Mouse (Mus musculus) CH12.LX (cell line): ENCODE data around the gene Ly6g6c. TPM values are rescaled to one million over a fixed set of nuclear protein-coding genes. Genes with fewer than 3 reads are reported as not detected.

Source experiments
- DNase-seq: peaks from one replicate; pipeline ENCODE4 v3.0.0-alpha.2; 2013; ENCODE audit errors: extremely low read depth
- H3K27ac ChIP-seq: 2 replicates; pipeline ENCODE4 v1.5.1; 2012; ENCODE audit warnings: low read depth, mild to moderate bottlenecking, control low read depth, moderate library complexity; ENCODE audit not compliant: insufficient read depth
- H3K27me3 ChIP-seq: replicated peaks from 2 replicates; pipeline ENCODE3; 2012; ENCODE audit warnings: inconsistent platforms
- H3K36me3 ChIP-seq, 2 experiments: replicated peaks in 1 of 2; 2 replicates each; pipeline versions ENCODE3 to v1.6.1; 2012; ENCODE audit warnings: inconsistent platforms in 1 of 2, low read length in 1 of 2, mild to moderate bottlenecking in 1 of 2, mixed read lengths in 1 of 2, moderate library complexity in 1 of 2; ENCODE audit not compliant: control insufficient read depth in 1 of 2, insufficient read depth in 1 of 2
- H3K4me1 ChIP-seq, 2 experiments: 2 replicates each; pipeline ENCODE4 v1.6.1; 2012; ENCODE audit warnings: inconsistent platforms in 1 of 2, moderate library complexity in 1 of 2; ENCODE audit not compliant: insufficient read depth in 2 of 2, control insufficient read depth in 1 of 2
- H3K4me2 ChIP-seq: 2 replicates; pipeline ENCODE4 v1.6.1; 2012; ENCODE audit warnings: low read depth, mild to moderate bottlenecking, control low read depth; ENCODE audit not compliant: poor library complexity, insufficient read depth, severe bottlenecking
- H3K4me3 ChIP-seq, 3 experiments: fragments of 150-350 bp in 1 of 3; sonication (generic) in 1 of 3; replicated peaks in 1 of 3; 2 replicates each; pipeline versions ENCODE3 to v1.5.1; 2011 to 2012; ENCODE audit warnings: low read depth in 2 of 3, low read length in 2 of 3, mild to moderate bottlenecking in 2 of 3, moderate library complexity in 2 of 3, control low read depth in 1 of 3, improper control_type of control experiment in 1 of 3, inconsistent platforms in 1 of 3, mixed read lengths in 1 of 3; ENCODE audit not compliant: poor library complexity in 1 of 3
- H3K79me2 ChIP-seq: replicated peaks from 2 replicates; pipeline ENCODE4 v1.6.1; 2012; ENCODE audit warnings: mild to moderate bottlenecking, moderate library complexity; ENCODE audit not compliant: control insufficient read depth, poor library complexity, insufficient read depth, severe bottlenecking; ENCODE audit errors: extremely low read depth
- H3K9ac ChIP-seq: 2 replicates; pipeline ENCODE4 v1.6.1; 2012; ENCODE audit warnings: low read depth, mild to moderate bottlenecking, control low read depth, moderate library complexity; ENCODE audit not compliant: insufficient read depth
- H3K9me3 ChIP-seq: replicated peaks from 2 replicates; pipeline ENCODE3; 2012; ENCODE audit warnings: low read length, inconsistent platforms, mixed read lengths
- BHLHE40 ChIP-seq: IDR thresholded peaks from 2 replicates; pipeline ENCODE4 v1.6.1; 2011; ENCODE audit warnings: mild to moderate bottlenecking, low read depth, low read length, improper control_type of control experiment
- CHD1 ChIP-seq: IDR thresholded peaks from 2 replicates; pipeline ENCODE4 v1.6.1; 2012; ENCODE audit warnings: low read depth, low read length, improper control_type of control experiment, inconsistent platforms
- CTCF ChIP-seq, 2 experiments: IDR thresholded peaks in 1 of 2; conservative IDR thresholded peaks in 1 of 2; 2 replicates each; pipeline ENCODE4 v1.5.1; 2011 to 2012; ENCODE audit warnings: low read depth in 2 of 2, low read length in 2 of 2, improper control_type of control experiment in 1 of 2, inconsistent platforms in 1 of 2, mild to moderate bottlenecking in 1 of 2, moderate library complexity in 1 of 2
- ELF1 ChIP-seq: IDR thresholded peaks from 2 replicates; pipeline ENCODE4 v1.6.1; 2014; ENCODE audit warnings: low read depth, mild to moderate bottlenecking, inconsistent platforms, low read length, improper control_type of control experiment
- EP300 ChIP-seq: IDR thresholded peaks from 2 replicates; pipeline ENCODE4 v1.6.1; 2011; ENCODE audit warnings: low read length, improper control_type of control experiment
- GABPA ChIP-seq: IDR thresholded peaks from 2 replicates; pipeline ENCODE4 v1.6.1; 2012; ENCODE audit warnings: low read depth, low read length, improper control_type of control experiment, inconsistent platforms; ENCODE audit not compliant: insufficient replicate concordance
- HCFC1 ChIP-seq: IDR thresholded peaks from 2 replicates; pipeline ENCODE4 v1.6.1; 2012; ENCODE audit warnings: low read depth, mild to moderate bottlenecking, inconsistent platforms, low read length, improper control_type of control experiment
- IRF4 ChIP-seq: IDR thresholded peaks from 2 replicates; pipeline ENCODE4 v1.6.1; 2014; ENCODE audit warnings: low read depth, mild to moderate bottlenecking, inconsistent platforms, low read length, improper control_type of control experiment
- JUN ChIP-seq: IDR thresholded peaks from 2 replicates; pipeline ENCODE4 v1.6.1; 2011; ENCODE audit warnings: low read depth, mild to moderate bottlenecking, low read length, improper control_type of control experiment, moderate library complexity; ENCODE audit not compliant: insufficient read depth
- JUND ChIP-seq: conservative IDR thresholded peaks from 2 replicates; pipeline ENCODE4 v1.6.1; 2011; ENCODE audit warnings: low read depth, low read length, improper control_type of control experiment
- MAFK ChIP-seq: IDR thresholded peaks from 2 replicates; pipeline ENCODE4 v1.6.1; 2011; ENCODE audit warnings: low read length, improper control_type of control experiment; ENCODE audit not compliant: insufficient replicate concordance
- MAX ChIP-seq: IDR thresholded peaks from 2 replicates; pipeline ENCODE4 v1.6.1; 2011; ENCODE audit warnings: low read length, improper control_type of control experiment
- MAZ ChIP-seq: IDR thresholded peaks from 2 replicates; pipeline ENCODE4 v1.6.1; 2012; ENCODE audit warnings: low read depth, mild to moderate bottlenecking, inconsistent platforms, low read length, improper control_type of control experiment, moderate library complexity
- MEF2A ChIP-seq: IDR thresholded peaks from 2 replicates; pipeline ENCODE4 v1.6.1; 2014; ENCODE audit warnings: low read depth, mild to moderate bottlenecking, inconsistent platforms, low read length, improper control_type of control experiment, borderline replicate concordance
- MXI1 ChIP-seq: IDR thresholded peaks from 2 replicates; pipeline ENCODE4 v1.6.1; 2011; ENCODE audit warnings: mild to moderate bottlenecking, low read depth, low read length, improper control_type of control experiment
- NELFE ChIP-seq: IDR thresholded peaks from 2 replicates; pipeline ENCODE4 v1.6.1; 2011; ENCODE audit warnings: low read depth, low read length, improper control_type of control experiment
- POLR2AphosphoS2 ChIP-seq: IDR thresholded peaks from 2 replicates; pipeline ENCODE4 v1.6.1; 2011; ENCODE audit warnings: low read depth, low read length, improper control_type of control experiment
- TBP ChIP-seq: conservative IDR thresholded peaks from 2 replicates; pipeline ENCODE4 v1.6.1; 2011; ENCODE audit warnings: low read depth, low read length, improper control_type of control experiment
- USF1 ChIP-seq: IDR thresholded peaks from 2 replicates; pipeline ENCODE4 v1.6.1; 2014; ENCODE audit warnings: low read depth, mild to moderate bottlenecking, inconsistent platforms, low read length, improper control_type of control experiment
- ZKSCAN1 ChIP-seq: IDR thresholded peaks from 2 replicates; pipeline ENCODE4 v1.6.1; 2012; ENCODE audit warnings: low read depth, inconsistent platforms, low read length, improper control_type of control experiment, borderline replicate concordance
- ZMIZ1 ChIP-seq: IDR thresholded peaks from 2 replicates; pipeline ENCODE4 v1.6.1; 2012; ENCODE audit warnings: low read depth, mild to moderate bottlenecking, inconsistent platforms, low read length, improper control_type of control experiment
- dilution Hi-C: fragments of 300-500 bp; cut with MboI; formaldehyde crosslinking; loops from 2 replicates; pipeline ENCODE4 v1.14.3; 2020; ENCODE audit warnings: low sequenced_read_pairs; ENCODE audit not compliant: extremely low pct_unique_long_range_greater_than_20kb, extremely low pct_ligation_motif_present
- in situ Hi-C: fragments of 300-500 bp; cut with MboI; formaldehyde crosslinking; loops from 3 replicates; pipeline ENCODE4 v1.14.3; 2019; ENCODE audit warnings: low sequenced_read_pairs, low pct_ligation_motif_present, low pct_unique_long_range_greater_than_20kb, mixed read lengths
- polyA plus RNA-seq: library from polyadenylated mRNA; unstranded; fragments of >175 nt; gene quantifications from 2 replicates; pipeline ENCODE4 v1.2.1, GENCODE M21; 2012; ENCODE audit warnings: low read depth; ENCODE audit not compliant: insufficient read length
- total RNA-seq, 2 experiments: library from RNA; depleted of rRNA; stranded (reverse); fragments of 300-350 nt in 1 of 2; fragments of >200 nt in 1 of 2; gene quantifications; 2 replicates each; pipeline ENCODE4 v1.2.3; 2012 to 2014

Ly6g6c gene
- total and polyA plus RNA-seq, 3 experiments, result 0.30 TPM; not detected in 2

DNA sequence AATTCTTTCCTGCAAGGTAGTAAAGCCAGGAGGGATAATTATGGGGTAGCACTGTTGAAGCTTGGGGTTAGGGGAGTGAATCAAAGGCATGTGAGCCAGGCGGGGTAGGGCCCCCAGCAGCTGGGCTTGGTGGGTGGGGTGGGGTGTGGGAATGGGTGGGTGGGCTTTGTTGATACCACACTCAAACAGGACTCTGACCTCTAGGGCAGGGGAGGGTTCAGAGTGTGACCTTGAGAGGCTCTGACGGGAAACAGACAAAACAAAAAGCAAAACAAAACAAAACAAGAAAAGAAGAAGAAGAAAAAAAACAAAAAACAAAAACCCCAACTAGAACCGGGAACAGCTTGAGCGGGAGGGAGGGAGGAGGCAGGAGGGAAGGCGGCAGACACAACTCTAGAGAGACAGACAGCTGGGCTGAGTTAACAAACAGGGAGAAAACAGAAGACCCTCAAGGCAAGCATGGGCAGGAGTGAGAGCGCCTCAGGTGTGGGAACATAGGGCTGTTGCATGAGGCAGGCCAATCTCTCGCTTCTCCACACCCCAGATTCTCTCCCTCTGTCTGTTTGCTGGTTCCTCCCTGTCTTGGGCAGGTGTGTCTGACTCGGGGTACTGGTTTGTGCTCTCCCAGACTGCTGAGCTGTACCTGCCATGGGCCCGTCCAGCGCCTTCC lies 11.5 kb downstream of the Ly6g6c start, which contains the start of gene Ly6g6e:
Ly6g6e (plus strand) TSS at position 396 of the 670 bp plus-strand sequence.
- Histone ChIP-seq H3K79me2 (no peaks in the 10 kb centered on the region), H3K9me3 (no peaks in the 10 kb centered on the region), H3K27ac (no peak within 1 kb of the TSS), H3K4me1 (peaks cover 14 to 20% of the 10 kb centered on the region in 2 experiments), H3K27me3 (no peaks in the 10 kb centered on the region), H3K9ac (no peak within 1 kb of the TSS)
- DNase-seq, result no peak
- TF ChIP-seq HCFC1, result no peak
- no peak for TF ChIP-seq GABPA
- no peak for TF ChIP-seq CHD1
- no peak for TF ChIP-seq IRF4
- TF ChIP-seq ZMIZ1, result no peak
- no peak for TF ChIP-seq TBP
- no peak for TF ChIP-seq CTCF (conservative IDR thresholded peaks at IDR 0.05 in 1 of 2, IDR thresholded peaks at IDR 0.05 in 1 of 2; ENCODE audit: low read depth in 2 of 2, low read length in 2 of 2)
- TF ChIP-seq ZKSCAN1, result no peak
- TF ChIP-seq, all 38 proteins: peak for 0
- no peak within 1 kb of the TSS for H3K4me3 ChIP-seq
- in situ Hi-C loops, result no loop called here
- no peaks in the 10 kb centered on the region for H3K36me3 ChIP-seq
- dilution Hi-C loops, result no loop called here
- no peak within 1 kb of the TSS for H3K4me2 ChIP-seq

DNA sequence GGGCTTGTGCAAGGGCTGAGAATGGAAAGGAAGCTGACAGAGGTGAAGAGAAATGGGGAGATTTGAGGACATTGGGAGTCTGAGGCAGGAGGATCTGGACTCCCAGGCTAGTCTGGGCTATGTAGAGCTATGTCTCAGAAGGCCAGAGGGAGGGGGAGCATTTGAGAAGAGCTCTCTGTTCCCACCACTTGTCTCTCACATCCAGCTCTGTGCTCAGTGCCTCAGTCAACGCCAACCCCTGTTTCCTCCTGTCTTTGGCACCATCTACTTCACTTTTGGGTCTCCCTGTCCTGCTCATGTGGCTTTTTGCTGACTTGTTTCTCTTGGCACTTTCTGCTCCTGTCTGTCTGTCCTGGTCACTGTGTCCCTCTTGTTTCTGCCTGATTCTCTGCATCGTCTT lies 12.1 kb downstream of the Ly6g6c start:
- TF ChIP-seq JUND (no peak), MAZ (no peak), MAFK (no peak), GABPA (no peak), BHLHE40 (no peak), JUN (no peak), POLR2AphosphoS2 (no peak), ZMIZ1 (no peak), ELF1 (no peak), CHD1 (no peak), MEF2A (no peak), EP300 (no peak), MXI1 (no peak), MAX (no peak), NELFE (no peak), USF1 (no peak)
- H3K4me2 ChIP-seq, result no peak overlapping the region
- no peak overlapping the region for H3K4me3 ChIP-seq
- DNase-seq, result no peak
- in situ Hi-C loops (no loop called here), dilution Hi-C loops (no loop called here)
- no peak overlapping the region for H3K9ac ChIP-seq
- H3K4me1 ChIP-seq, result peaks cover 14 to 22% of the 10 kb centered on the region in 2 experiments
- H3K9me3 ChIP-seq, result no peaks in the 10 kb centered on the region
- no peak overlapping the region for H3K27ac ChIP-seq
- no peaks in the 10 kb centered on the region for H3K36me3 ChIP-seq
- H3K79me2 ChIP-seq, result no peaks in the 10 kb centered on the region
- no peaks in the 10 kb centered on the region for H3K27me3 ChIP-seq
